Mouse (Mus musculus): Measurements from ENCODE around the gene Tpk1. TPM values are rescaled to one million over a fixed set of nuclear protein-coding genes. Genes with fewer than 3 reads are reported as not detected.

Tpk1 gene
- total and polyA plus RNA-seq, 3 experiments: 3.5 to 12.6 TPM; not detected in 1

GRCm38 (mm10) chr6:43363917-43364316, 302.2 kb downstream of the Tpk1 start:
- H3K27me3 ChIP-seq (ENCODE audit: control insufficient read depth in 1 of 2, insufficient read depth in 2 of 2, low read length in 2 of 2): no peaks in the 10 kb centered on the region
- H3K27ac ChIP-seq (ENCODE audit: control insufficient read depth, low read depth, low read length): no peak overlapping the region
- TF ChIP-seq MAZ (IDR thresholded peaks at IDR 0.05; ENCODE audit: low read depth, low read length) (no peak), SMC3 (IDR thresholded peaks at IDR 0.05; ENCODE audit: low read depth, low read length) (no peak), ELF1 (IDR thresholded peaks at IDR 0.05; ENCODE audit: low read depth, low read length) (no peak), USF2 (IDR thresholded peaks at IDR 0.05; ENCODE audit: borderline replicate concordance in 1 of 2, insufficient read depth in 1 of 2, low read depth in 1 of 2, low read length in 2 of 2) (no peak), ZKSCAN1 (IDR thresholded peaks at IDR 0.05; ENCODE audit: low read depth, low read length) (no peak), E2F4 (IDR thresholded peaks at IDR 0.05; ENCODE audit: borderline replicate concordance, low read depth, low read length) (no peak), MYC (IDR thresholded peaks at IDR 0.05; ENCODE audit: low read depth, low read length) (no peak), GABPA (IDR thresholded peaks at IDR 0.05; ENCODE audit: low read depth, low read length) (no peak), JUND (IDR thresholded peaks at IDR 0.05; ENCODE audit: low read depth, low read length) (no peak), ZMIZ1 (IDR thresholded peaks at IDR 0.05; ENCODE audit: low read depth, low read length) (no peak), RAD21 (IDR thresholded peaks at IDR 0.05; ENCODE audit: low read depth, low read length) (no peak), MYB (IDR thresholded peaks at IDR 0.05; ENCODE audit: low read depth, low read length) (no peak), HCFC1 (IDR thresholded peaks at IDR 0.05; ENCODE audit: low read depth, low read length) (no peak), SIN3A (IDR thresholded peaks at IDR 0.05; ENCODE audit: low read length) (no peak), ZNF384 (IDR thresholded peaks at IDR 0.05; ENCODE audit: low read depth, low read length) (no peak), GATA1 (IDR thresholded peaks at IDR 0.05; ENCODE audit: low read depth, low read length) (no peak), MAFK (IDR thresholded peaks at IDR 0.05; ENCODE audit: borderline replicate concordance, low read depth, low read length) (no peak), ETS1 (IDR thresholded peaks at IDR 0.05; ENCODE audit: low read depth, low read length) (no peak)
- no peak overlapping the region for H3K9ac ChIP-seq (ENCODE audit: control insufficient read depth, low read depth, low read length, poor library complexity, severe bottlenecking)
- no peaks in the 10 kb centered on the region for H3K9me3 ChIP-seq (replicated peaks; ENCODE audit: insufficient read depth, low read length)
- no peaks in the 10 kb centered on the region for H3K36me3 ChIP-seq (ENCODE audit: control insufficient read depth in 1 of 2, insufficient read depth in 2 of 2, low read length in 2 of 2)
- no peak for DNase-seq (ENCODE audit: low read depth, low spot score)
- no peaks in the 10 kb centered on the region for H3K79me2 ChIP-seq (ENCODE audit: control insufficient read depth, insufficient read depth, low read length, poor library complexity)
- H3K4me1 ChIP-seq (ENCODE audit: control insufficient read depth in 1 of 2, insufficient read depth in 2 of 2, low read length in 2 of 2): no peaks in the 10 kb centered on the region
- H3K4me3 ChIP-seq (ENCODE audit: control insufficient read depth in 1 of 2, insufficient read depth in 1 of 2, low read depth in 2 of 2, low read length in 2 of 2): no peak overlapping the region

DNA sequence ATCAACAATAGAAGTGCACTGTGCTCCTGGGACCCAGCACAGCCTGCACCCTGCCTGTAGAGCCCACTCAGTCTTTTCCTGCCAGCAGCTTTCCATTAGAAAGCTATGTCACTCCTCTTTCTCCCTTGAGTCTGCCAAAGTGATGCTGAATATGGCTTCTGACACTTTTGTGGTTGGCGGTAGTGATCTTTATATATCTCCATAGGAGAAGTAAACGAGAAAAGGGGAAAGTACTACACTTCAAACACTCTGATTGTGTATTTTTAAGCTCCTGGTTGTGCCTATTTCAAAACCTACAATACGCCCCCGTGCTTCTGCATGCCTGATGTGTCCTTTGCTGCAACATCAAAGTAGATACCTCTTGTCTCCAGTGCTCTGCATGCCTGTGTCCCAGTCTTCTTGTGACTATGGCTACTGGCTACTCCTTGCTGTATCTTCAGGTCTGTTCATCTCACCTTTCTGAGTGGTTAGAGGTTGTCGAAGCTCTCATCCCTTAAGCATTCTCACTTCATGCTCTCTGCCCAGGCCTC, 302.7 kb downstream of the Tpk1 start:
- no peaks in the 10 kb centered on the region for H3K4me1 ChIP-seq (ENCODE audit: control insufficient read depth in 1 of 2, insufficient read depth in 2 of 2, low read length in 2 of 2)

More for the DNA sequence above, 302.7 kb downstream of the Tpk1 start:
- Histone ChIP-seq H3K9me3 (replicated peaks; ENCODE audit: insufficient read depth, low read length) (no peaks in the 10 kb centered on the region), H3K4me3 (ENCODE audit: control insufficient read depth in 1 of 2, insufficient read depth in 1 of 2, low read depth in 2 of 2, low read length in 2 of 2) (no peak overlapping the region), H3K27ac (ENCODE audit: control insufficient read depth, low read depth, low read length) (no peak overlapping the region), H3K36me3 (ENCODE audit: control insufficient read depth in 1 of 2, insufficient read depth in 2 of 2, low read length in 2 of 2) (no peaks in the 10 kb centered on the region), H3K27me3 (ENCODE audit: control insufficient read depth in 1 of 2, insufficient read depth in 2 of 2, low read length in 2 of 2) (no peaks in the 10 kb centered on the region), H3K9ac (ENCODE audit: control insufficient read depth, low read depth, low read length, poor library complexity, severe bottlenecking) (no peak overlapping the region), H3K79me2 (ENCODE audit: control insufficient read depth, insufficient read depth, low read length, poor library complexity) (no peaks in the 10 kb centered on the region)
- TF ChIP-seq RCOR1 (IDR thresholded peaks at IDR 0.05; ENCODE audit: low read depth, low read length) (no peak), CHD2 (IDR thresholded peaks at IDR 0.05; ENCODE audit: low read length) (no peak), CHD1 (IDR thresholded peaks at IDR 0.05; ENCODE audit: low read depth, low read length) (no peak), POLR2A (IDR thresholded peaks at IDR 0.05; ENCODE audit: control insufficient read depth in 1 of 2, insufficient read depth in 1 of 2, low read depth in 1 of 2, low read length in 2 of 2, poor library complexity in 1 of 2) (no peak), KAT2A (conservative IDR thresholded peaks at IDR 0.05; ENCODE audit: low read depth, low read length) (no peak), ZKSCAN1 (IDR thresholded peaks at IDR 0.05; ENCODE audit: low read depth, low read length) (no peak), MYB (IDR thresholded peaks at IDR 0.05; ENCODE audit: low read depth, low read length) (no peak), USF2 (IDR thresholded peaks at IDR 0.05; ENCODE audit: borderline replicate concordance in 1 of 2, insufficient read depth in 1 of 2, low read depth in 1 of 2, low read length in 2 of 2) (no peak), SMC3 (IDR thresholded peaks at IDR 0.05; ENCODE audit: low read depth, low read length) (no peak), E2F4 (IDR thresholded peaks at IDR 0.05; ENCODE audit: borderline replicate concordance, low read depth, low read length) (no peak), TBP (IDR thresholded peaks at IDR 0.05; ENCODE audit: low read depth, low read length) (no peak), JUND (IDR thresholded peaks at IDR 0.05; ENCODE audit: low read depth, low read length) (no peak), HCFC1 (IDR thresholded peaks at IDR 0.05; ENCODE audit: low read depth, low read length) (no peak), MEF2A (IDR thresholded peaks at IDR 0.05; ENCODE audit: extremely low read depth, insufficient replicate concordance, low read depth, low read length, poor library complexity, severe bottlenecking) (no peak), MXI1 (IDR thresholded peaks at IDR 0.05; ENCODE audit: low read depth, low read length) (no peak)
- DNase-seq (ENCODE audit: low read depth, low spot score): no peak
